Mouse (Mus musculus) heart, embryonic 14.5 days (tissue): ENCODE results near the gene Smim6. TPM values are rescaled to one million over a fixed set of nuclear protein-coding genes. Genes with fewer than 3 reads are reported as not detected.

Source experiments
- ATAC-seq: fragments of 200-750 bp; cut with Nextera tagmentation; 2 replicates; pipeline ENCODE4 v1.8.0; 2017; ENCODE audit warnings: low read depth, moderate TSS enrichment; ENCODE audit not compliant: insufficient number of reproducible peaks, insufficient read depth, low FRiP score
- H3K27ac ChIP-seq, 2 experiments: fragments of 200-500 bp in 1 of 2; fragments of 300-500 bp in 1 of 2; sonication (generic) in 1 of 2; replicated peaks in 1 of 2; 2 replicates each; pipeline ENCODE4 v1.5.1; 2012 to 2014; ENCODE audit warnings: low read depth in 2 of 2, low read length in 2 of 2, control low read depth in 1 of 2, mild to moderate bottlenecking in 1 of 2, mixed read lengths in 1 of 2; ENCODE audit not compliant: control insufficient read depth in 1 of 2, insufficient read depth in 1 of 2
- H3K27me3 ChIP-seq: fragments of 300-500 bp; sonication (generic); 2 replicates; pipeline ENCODE4 v1.6.1; 2014; ENCODE audit warnings: mild to moderate bottlenecking, low read length, control low read depth; ENCODE audit not compliant: control insufficient read depth, insufficient read depth
- H3K36me3 ChIP-seq: fragments of 300-500 bp; sonication (generic); 2 replicates; pipeline ENCODE4 v1.6.1; 2014; ENCODE audit warnings: mild to moderate bottlenecking, control low read depth, low read length, mixed read lengths; ENCODE audit not compliant: control insufficient read depth, insufficient read depth
- H3K4me1 ChIP-seq, 2 experiments: fragments of 200-500 bp in 1 of 2; fragments of 300-500 bp in 1 of 2; sonication (generic) in 1 of 2; 2 replicates each; pipeline ENCODE4 v1.6.1; 2012 to 2014; ENCODE audit warnings: low read length in 2 of 2, control low read depth in 1 of 2, mixed read lengths in 1 of 2; ENCODE audit not compliant: control insufficient read depth in 2 of 2, insufficient read depth in 2 of 2
- H3K4me2 ChIP-seq: fragments of 300-500 bp; sonication (generic); 2 replicates; pipeline ENCODE4 v1.6.1; 2014; ENCODE audit warnings: mild to moderate bottlenecking, low read length
- H3K4me3 ChIP-seq, 2 experiments: fragments of 200-500 bp in 1 of 2; fragments of 300-500 bp in 1 of 2; sonication (generic) in 1 of 2; 2 replicates each; pipeline ENCODE4 v1.5.1; 2012 to 2014; ENCODE audit warnings: low read length in 2 of 2, mild to moderate bottlenecking in 2 of 2, control low read depth in 1 of 2, low read depth in 1 of 2, moderate library complexity in 1 of 2; ENCODE audit not compliant: control insufficient read depth in 1 of 2, insufficient read depth in 1 of 2
- H3K9ac ChIP-seq: fragments of 300-500 bp; sonication (generic); 2 replicates; pipeline ENCODE4 v1.6.1; 2014; ENCODE audit warnings: mild to moderate bottlenecking, low read length
- H3K9me3 ChIP-seq: fragments of 300-500 bp; sonication (generic); 2 replicates; pipeline ENCODE4 v1.6.1; 2016; ENCODE audit warnings: low read length, control low read depth; ENCODE audit not compliant: control insufficient read depth
- WGBS: fragments of 180-500 bp; shearing (Covaris S2); extraction: QIAGEN DNeasy Blood & Tissue Kit; methylation state at CpG from one replicate; pipeline ENCODE4 v1.1.7; 2014; 5-methylcytosine and 5-hydroxymethylcytosine counted together
- polyA plus RNA-seq: library from polyadenylated mRNA; unstranded; fragments of >200 nt; fragmentation: Nextera tagmentation; extraction: Ambion mirVana; gene quantifications from 2 replicates; pipeline ENCODE4 v1.2.1, GENCODE M21; 2014

Gene Smim6
- polyA plus RNA-seq, 1 experiment from 2014 or later: 2.1 TPM

- peak overlapping the region; percentile 73 for H3K9ac ChIP-seq
- ATAC-seq: no peak
- H3K9me3 ChIP-seq: no peaks in the 10 kb centered on the region
- peaks cover 68 to 76% of the 10 kb centered on the region in 2 experiments for H3K4me1 ChIP-seq
- no peaks in the 10 kb centered on the region for H3K27me3 ChIP-seq
- peak overlapping the region; percentile 98 to 99 for H3K27ac ChIP-seq
- H3K4me2 ChIP-seq: peak overlapping the region; percentile 72
- peak overlapping the region; percentile 42 to 48; a peak in 3 of 4 replicates for H3K4me3 ChIP-seq
- 61% methylated on average over 9 of the region's 9 CpGs for WGBS
- peaks cover 17% of the 10 kb centered on the region for H3K36me3 ChIP-seq
Observed at GRCm38 (mm10) chr11:115901338-115902161, 10.3 kb upstream of the Smim6 start.

GRCm38 (mm10) chr11:115902177-115902576 is 9.6 kb upstream of the Smim6 start:
- no peaks in the 10 kb centered on the region for H3K27me3 ChIP-seq
- ATAC-seq: peak; percentile 23
- 29% methylated on average over 5 of the region's 5 CpGs for WGBS
- peaks cover 68 to 76% of the 10 kb centered on the region in 2 experiments for H3K4me1 ChIP-seq
- H3K27ac ChIP-seq: peak overlapping the region; percentile 98 to 99
- H3K4me3 ChIP-seq: no peak overlapping the region
- peaks cover 23% of the 10 kb centered on the region for H3K36me3 ChIP-seq
- H3K9ac ChIP-seq: peak overlapping the region; percentile 73
- H3K9me3 ChIP-seq: no peaks in the 10 kb centered on the region
- H3K4me2 ChIP-seq: peak overlapping the region; percentile 72

DNA sequence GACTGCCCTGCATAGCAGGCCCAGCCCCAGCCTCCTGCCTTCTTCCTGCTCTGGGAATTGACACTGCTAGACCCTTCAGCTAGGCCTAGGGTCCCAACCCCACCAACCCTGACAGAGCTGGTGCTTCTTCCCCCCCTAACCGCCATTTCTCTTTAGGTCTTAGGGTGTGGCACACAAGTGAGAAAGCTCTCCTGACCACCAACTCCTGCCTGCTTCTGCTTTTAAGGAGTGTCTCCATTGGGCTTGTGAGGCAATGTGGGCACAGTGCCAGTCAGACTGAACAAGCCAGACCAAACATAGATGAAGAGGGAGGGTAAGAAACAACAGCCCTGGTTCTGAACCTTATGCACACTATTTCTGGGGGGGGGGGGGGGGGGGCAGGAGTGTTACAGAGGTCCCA is 9.0 kb upstream of the Smim6 start:
- Histone ChIP-seq H3K4me1 (peaks cover 68 to 76% of the 10 kb centered on the region in 2 experiments), H3K4me3 (no peak overlapping the region), H3K27me3 (no peaks in the 10 kb centered on the region), H3K9me3 (no peaks in the 10 kb centered on the region), H3K9ac (peak overlapping the region; percentile 73), H3K4me2 (peak overlapping the region; percentile 72), H3K36me3 (peaks cover 26% of the 10 kb centered on the region), H3K27ac (peak overlapping the region; percentile 98 to 99)
- WGBS: 64% methylated on average over 1 of the region's 1 CpGs
- no peak for ATAC-seq

GRCm38 (mm10) chr11:115903384-115904230 is 8.2 kb upstream of the Smim6 start:
- Histone ChIP-seq H3K27me3 (no peaks in the 10 kb centered on the region), H3K36me3 (peaks cover 34% of the 10 kb centered on the region), H3K9me3 (no peaks in the 10 kb centered on the region), H3K4me2 (peak overlapping the region; percentile 72), H3K4me1 (peaks cover 65 to 73% of the 10 kb centered on the region in 2 experiments), H3K9ac (peak overlapping the region; percentile 73), H3K4me3 (no peak overlapping the region), H3K27ac (peak overlapping the region; percentile 98 to 99)
- WGBS: 27% methylated on average over 11 of the region's 11 CpGs
- peak; percentile 85 for ATAC-seq

- Histone ChIP-seq H3K36me3 (peaks cover 36% of the 10 kb centered on the region), H3K4me2 (peak overlapping the region; percentile 72; the same call in 1 of the 2 replicates), H3K27me3 (no peaks in the 10 kb centered on the region), H3K27ac (peak overlapping the region; percentile 98 to 99), H3K4me1 (peaks cover 61 to 65% of the 10 kb centered on the region in 2 experiments), H3K9ac (peak overlapping the region; percentile 59), H3K9me3 (no peaks in the 10 kb centered on the region), H3K4me3 (no peak overlapping the region)
- no peak for ATAC-seq
- 61% methylated on average over 8 of the region's 8 CpGs for WGBS
Observed at GRCm38 (mm10) chr11:115904231-115904955, 7.4 kb upstream of the Smim6 start.

GRCm38 (mm10) chr11:115904956-115905790 is 6.6 kb upstream of the Smim6 start:
- no peaks in the 10 kb centered on the region for H3K27me3 ChIP-seq
- ATAC-seq: no peak
- H3K4me3 ChIP-seq: no peak overlapping the region
- H3K36me3 ChIP-seq: peaks cover 36% of the 10 kb centered on the region
- H3K9ac ChIP-seq: peak overlapping the region; percentile 59; the same call in 1 of the 2 replicates
- 50% methylated on average over 16 of the region's 16 CpGs for WGBS
- no peaks in the 10 kb centered on the region for H3K9me3 ChIP-seq
- H3K4me2 ChIP-seq: no peak overlapping the region
- peaks cover 56 to 59% of the 10 kb centered on the region in 2 experiments for H3K4me1 ChIP-seq
- H3K27ac ChIP-seq: peak overlapping the region; percentile 4 to 99; a peak in 2 of 4 replicates
